Mouse (Mus musculus): ENCODE measurements around the gene Lin7c. TPM values are rescaled to one million over a fixed set of nuclear protein-coding genes. Genes with fewer than 3 reads are reported as not detected.

The Lin7c gene
- polyA plus RNA-seq (2017; shearing (Covaris generic)) = 83.3 TPM

GRCm38 (mm10) chr2:109890597-109890996 is at the start of gene Lin7c:
TSS of gene Lin7c (plus strand) at chr2:109890853.

DNA sequence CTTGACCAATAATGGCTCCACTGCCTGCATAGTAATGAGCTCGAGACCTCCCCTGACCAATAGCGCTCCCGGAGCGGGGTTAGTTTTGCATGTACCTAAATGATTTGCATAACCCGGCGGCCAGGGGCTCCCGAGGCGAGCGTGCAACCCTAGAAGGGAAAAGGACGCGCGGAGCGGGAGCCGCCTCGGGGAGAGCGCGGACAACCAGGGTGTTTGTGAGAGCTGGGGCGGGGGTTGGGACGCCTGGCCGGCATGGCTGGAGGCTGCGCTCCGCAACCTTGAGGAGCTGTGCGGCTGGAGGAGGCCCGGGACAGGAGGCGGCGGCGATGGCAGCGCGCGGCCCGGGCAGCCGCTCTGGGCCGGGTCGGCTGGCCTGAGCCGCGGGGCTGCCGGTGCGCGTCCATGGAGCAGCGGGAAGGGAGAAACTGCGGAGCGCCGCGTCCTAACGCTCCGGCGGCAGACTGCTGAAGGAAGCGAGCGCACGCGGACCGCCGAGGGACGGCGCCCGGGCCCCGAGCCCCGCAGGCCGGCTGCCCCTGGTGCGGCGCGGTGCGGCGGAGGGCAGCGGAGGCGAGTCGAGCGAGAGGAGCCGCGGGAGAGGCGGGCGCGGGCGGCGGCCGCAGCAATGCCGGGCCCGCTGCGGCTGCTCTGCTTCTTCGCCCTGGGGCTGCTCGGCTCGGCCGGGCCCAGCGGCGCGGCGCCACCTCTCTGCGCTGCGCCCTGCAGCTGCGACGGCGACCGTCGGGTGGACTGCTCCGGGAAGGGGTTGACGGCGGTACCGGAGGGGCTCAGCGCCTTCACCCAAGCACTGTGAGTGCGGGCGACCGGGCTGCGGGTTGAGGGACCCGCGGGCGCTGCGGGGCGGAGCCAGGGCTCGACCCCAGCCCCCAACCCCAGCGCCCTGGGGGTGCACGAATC is 27.1 kb downstream of the Lin7c start, which contains the start of gene Lgr4:
Lgr4 (plus strand) TSS at position 152 of the 918 bp plus-strand sequence.

Other genes with a start within 250 kb of the Lin7c start
- not detected for gene Bdnf, start 216.2 kb upstream of the Lin7c start, polyA plus RNA-seq (2017; shearing (Covaris generic))
- gene Lgr4, start 26.8 kb downstream of the Lin7c start, polyA plus RNA-seq (2017; shearing (Covaris generic)) = 0.43 TPM
- gene Ccdc34, start 127.0 kb downstream of the Lin7c start, polyA plus RNA-seq (2017; shearing (Covaris generic)) = 3.6 TPM

All from effector memory CD4-positive, alpha-beta T cell, adult 7 months (primary cell).